Comparison of ENCODE assay signal across 17 mouse cellular contexts in genomic region chr2:157428351-157429139, GRCm38 (mm10). TPM values are rescaled to one million over a fixed set of nuclear protein-coding genes. Genes with fewer than 3 reads are reported as not detected.
A peak's percentile ranks its signal among the peaks of the same experiment; 100 is the strongest.
DNase-seq lines count a peak whose midpoint lies in the region; ATAC-seq and TF ChIP-seq lines count a peak whose summit lies in the region.
"Had no signal": no experiment of that assay in that cellular context is flagged by ENCODE, and none has a peak within 500 bp of the region (broad histone marks: within the 10 kb centered on the region; RNA-seq: fewer than 3 reads in every experiment).

No protein-coding gene starts in this region.

- ATAC-seq in forebrain, embryonic 11.5 days (replicated peaks; ENCODE audit: low FRiP score), result no peak
- peak; percentile 33 for ATAC-seq in megakaryocyte progenitor cell, adult 5-6 weeks (replicated peaks; ENCODE audit: poor library complexity)

- no peak for TF ChIP-seq CTCF in left cerebral cortex, adult 2 months (IDR thresholded peaks at IDR 0.05)
- no peak for TF ChIP-seq CTCF in CH12.LX (conservative IDR thresholded peaks at IDR 0.05 in 1 of 2, IDR thresholded peaks at IDR 0.05 in 1 of 2; ENCODE audit: low read depth in 2 of 2, low read length in 2 of 2)

- no peak overlapping the region for H3K4me3 ChIP-seq in forebrain, embryonic 10.5 days
- no peak overlapping the region for H3K4me3 ChIP-seq in forebrain, embryonic 11.5 days (ENCODE audit: low read depth, low read length)
- H3K4me3 ChIP-seq in left cerebral cortex, adult 2 months, result no peak overlapping the region
- no peak overlapping the region for H3K4me3 ChIP-seq in CH12.LX (replicated peaks in 1 of 3; ENCODE audit: low read depth in 2 of 3, low read length in 2 of 3, poor library complexity in 1 of 3)
- H3K4me3 ChIP-seq: embryonic facial prominence, embryonic 12.5 days; liver, embryonic 15.5 days had no signal

- H3K36me3 ChIP-seq in forebrain, embryonic 10.5 days (replicated peaks), result peaks cover 72% of the 10 kb centered on the region
- H3K36me3 ChIP-seq in forebrain, embryonic 11.5 days (ENCODE audit: control insufficient read depth, insufficient read depth, low read length), result no peaks in the 10 kb centered on the region; the same call in 1 of the 2 replicates
- no peaks in the 10 kb centered on the region for H3K36me3 ChIP-seq in CH12.LX (replicated peaks in 1 of 2; ENCODE audit: control insufficient read depth in 1 of 2, insufficient read depth in 1 of 2, low read length in 1 of 2)
- H3K36me3 ChIP-seq: liver, embryonic 15.5 days had no signal

- in situ Hi-C loops in CH12.LX (cut with MboI; ENCODE audit: low pct_ligation_motif_present, low pct_unique_long_range_greater_than_20kb, low sequenced_read_pairs), result no loop called here

- H3K79me2 ChIP-seq in CH12.LX (replicated peaks; ENCODE audit: control insufficient read depth, extremely low read depth, insufficient read depth, poor library complexity, severe bottlenecking), result no peaks in the 10 kb centered on the region

- H3K27ac ChIP-seq in forebrain, embryonic 10.5 days, result 0 out of 2 replicates have a peak overlapping the region, but pooled peaks have one; percentile 37
- no peak overlapping the region for H3K27ac ChIP-seq in forebrain, embryonic 11.5 days (ENCODE audit: low read depth, low read length)
- H3K27ac ChIP-seq in left cerebral cortex, adult 2 months, result peak overlapping the region; percentile 32; the same call in 1 of the 2 replicates
- no peak overlapping the region for H3K27ac ChIP-seq in CH12.LX (ENCODE audit: insufficient read depth, low read depth)
- H3K27ac ChIP-seq: liver, embryonic 15.5 days; macrophage had no signal

- dilution Hi-C loops in CH12.LX (cut with MboI; ENCODE audit: extremely low pct_ligation_motif_present, extremely low pct_unique_long_range_greater_than_20kb, low sequenced_read_pairs), result no loop called here

- peaks cover 98% of the 10 kb centered on the region for H3K4me1 ChIP-seq in forebrain, embryonic 10.5 days
- peaks cover 12% of the 10 kb centered on the region for H3K4me1 ChIP-seq in forebrain, embryonic 11.5 days (replicated peaks; ENCODE audit: control insufficient read depth, insufficient read depth, low read length)
- peaks cover 16 to 44% of the 10 kb centered on the region in 2 experiments for H3K4me1 ChIP-seq in CH12.LX (ENCODE audit: control insufficient read depth in 1 of 2, insufficient read depth in 2 of 2)

- intact Hi-C loops in left cerebral cortex, adult 2 months (cut with DNase I), result no loop called here

- no peaks in the 10 kb centered on the region for H3K9me3 ChIP-seq in forebrain, embryonic 10.5 days
- no peaks in the 10 kb centered on the region for H3K9me3 ChIP-seq in forebrain, embryonic 11.5 days (ENCODE audit: control insufficient read depth, low read length)
- no peaks in the 10 kb centered on the region for H3K9me3 ChIP-seq in CH12.LX (replicated peaks; ENCODE audit: low read length)
- H3K9me3 ChIP-seq: embryonic facial prominence, embryonic 12.5 days; liver, embryonic 15.5 days had no signal

- no peak overlapping the region for H3K9ac ChIP-seq in forebrain, embryonic 11.5 days (ENCODE audit: low read length)
- H3K9ac ChIP-seq in CH12.LX (ENCODE audit: insufficient read depth, low read depth), result no peak overlapping the region
- H3K9ac ChIP-seq: embryonic facial prominence, embryonic 12.5 days; liver, embryonic 15.5 days had no signal

- 93% methylated on average over 13 of the region's 13 CpGs for WGBS in forebrain, embryonic 10.5 days
- WGBS in forebrain, embryonic 11.5 days, result 94% methylated on average over 13 of the region's 13 CpGs

- no peak for TF ChIP-seq RAD21 in CH12.LX (IDR thresholded peaks at IDR 0.05; ENCODE audit: low read depth, low read length)

- DNase-seq in forebrain, embryonic 10.5 days (ENCODE audit: extremely low spot score, low spot score), result no peak
- no peak for DNase-seq in forebrain, embryonic 11.5 days (ENCODE audit: low spot score)
- DNase-seq in left cerebral cortex, adult 2 months (ENCODE audit: extremely low spot score in 1 of 2, low spot score in 2 of 2), result no peak
- no peak for DNase-seq in left cerebral cortex, adult 9 months (ENCODE audit: low spot score in 2 of 2)
- DNase-seq in CH12.LX (ENCODE audit: extremely low read depth), result peak; percentile 52
- DNase-seq in lung, postnatal 36 days, result no peak
- no peak for DNase-seq in kidney, postnatal 10 days
- DNase-seq: adrenal gland, postnatal 14 days; cerebellum, adult 11 months; cerebellum, postnatal 36 days; heart, postnatal 4 days; kidney, adult 2 months; right cerebral cortex, postnatal 25 days had no signal

- peak; percentile 69 for TF ChIP-seq EP300 in CH12.LX (IDR thresholded peaks at IDR 0.05; ENCODE audit: low read length)

- H3K27me3 ChIP-seq in forebrain, embryonic 10.5 days (ENCODE audit: poor library complexity, severe bottlenecking), result no peaks in the 10 kb centered on the region
- H3K27me3 ChIP-seq in forebrain, embryonic 11.5 days (ENCODE audit: control insufficient read depth, insufficient read depth, low read length), result no peaks in the 10 kb centered on the region
- peaks cover 92% of the 10 kb centered on the region for H3K27me3 ChIP-seq in CH12.LX (replicated peaks)
- H3K27me3 ChIP-seq: embryonic facial prominence, embryonic 12.5 days had no signal

- H3K4me2 ChIP-seq in forebrain, embryonic 11.5 days (ENCODE audit: low read depth, low read length, severe bottlenecking), result no peak overlapping the region
- peak overlapping the region; percentile 7; the same call in 1 of the 2 replicates for H3K4me2 ChIP-seq in CH12.LX (ENCODE audit: insufficient read depth, low read depth, poor library complexity, severe bottlenecking)
- H3K4me2 ChIP-seq: embryonic facial prominence, embryonic 12.5 days; liver, embryonic 15.5 days had no signal

- no peak for TF ChIP-seq POLR2A in CH12.LX (IDR thresholded peaks at IDR 0.05; ENCODE audit: low read depth, low read length)

TF ChIP-seq in CH12.LX, 34 proteins besides CTCF, POLR2A, EP300 and RAD21 (continues in another document):
- TF ChIP-seq SIN3A (IDR thresholded peaks at IDR 0.05; ENCODE audit: low read length) (no peak), ZMIZ1 (IDR thresholded peaks at IDR 0.05; ENCODE audit: low read depth, low read length) (no peak), NELFE (IDR thresholded peaks at IDR 0.05; ENCODE audit: low read depth, low read length) (no peak), MEF2A (IDR thresholded peaks at IDR 0.05; ENCODE audit: borderline replicate concordance, low read depth, low read length) (peak; percentile 60; the same call in 1 of the 2 replicates), MXI1 (IDR thresholded peaks at IDR 0.05; ENCODE audit: low read depth, low read length) (no peak), ZC3H11A (IDR thresholded peaks at IDR 0.05; ENCODE audit: low read depth, low read length) (no peak), POLR2AphosphoS2 (IDR thresholded peaks at IDR 0.05; ENCODE audit: low read depth, low read length) (no peak), TCF12 (IDR thresholded peaks at IDR 0.05; ENCODE audit: low read depth, low read length) (peak; percentile 37; the same call in 1 of the 2 replicates), SMC3 (IDR thresholded peaks at IDR 0.05; ENCODE audit: low read depth, low read length) (no peak), IRF4 (IDR thresholded peaks at IDR 0.05; ENCODE audit: low read depth, low read length) (peak; percentile 73), ETS1 (conservative IDR thresholded peaks at IDR 0.05; ENCODE audit: low read depth, low read length) (peak; percentile 71), USF2 (conservative IDR thresholded peaks at IDR 0.05; ENCODE audit: low read depth, low read length) (no peak), TBP (conservative IDR thresholded peaks at IDR 0.05; ENCODE audit: low read depth, low read length) (no peak), JUND (conservative IDR thresholded peaks at IDR 0.05; ENCODE audit: low read depth, low read length) (no peak), USF1 (IDR thresholded peaks at IDR 0.05; ENCODE audit: low read depth, low read length) (no peak), NRF1 (IDR thresholded peaks at IDR 0.05; ENCODE audit: low read depth, low read length) (no peak), MAFK (IDR thresholded peaks at IDR 0.05; ENCODE audit: insufficient replicate concordance, low read length) (0 out of 2 replicates have a peak, but pooled peaks have one; percentile 14), KAT2A (IDR thresholded peaks at IDR 0.05; ENCODE audit: insufficient replicate concordance, low read length) (no peak), CHD1 (IDR thresholded peaks at IDR 0.05; ENCODE audit: low read depth, low read length) (no peak), MAZ (IDR thresholded peaks at IDR 0.05; ENCODE audit: low read depth, low read length) (no peak), MYC (IDR thresholded peaks at IDR 0.05; ENCODE audit: low read depth, low read length) (no peak), UBTF (IDR thresholded peaks at IDR 0.05; ENCODE audit: low read depth, low read length) (no peak), MAX (IDR thresholded peaks at IDR 0.05; ENCODE audit: low read length) (no peak), ZNF384 (IDR thresholded peaks at IDR 0.05; ENCODE audit: low read depth, low read length) (no peak), GABPA (IDR thresholded peaks at IDR 0.05; ENCODE audit: insufficient replicate concordance, low read depth, low read length) (no peak), ZKSCAN1 (IDR thresholded peaks at IDR 0.05; ENCODE audit: borderline replicate concordance, low read depth, low read length) (no peak), E2F4 (IDR thresholded peaks at IDR 0.05; ENCODE audit: insufficient replicate concordance, low read depth, low read length) (no peak), RCOR1 (conservative IDR thresholded peaks at IDR 0.05; ENCODE audit: low read depth, low read length) (0 out of 2 replicates have a peak, but pooled peaks have one; percentile 39), CHD2 (IDR thresholded peaks at IDR 0.05; ENCODE audit: low read length) (no peak), HCFC1 (IDR thresholded peaks at IDR 0.05; ENCODE audit: low read depth, low read length) (no peak), ELF1 (IDR thresholded peaks at IDR 0.05; ENCODE audit: low read depth, low read length) (peak; percentile 14; the same call in 1 of the 2 replicates), BHLHE40 (IDR thresholded peaks at IDR 0.05; ENCODE audit: low read depth, low read length) (peak; percentile 72)

RNA-seq across cellular contexts. Expression of gene Src, which starts 10.3 kb away (rescaled TPM):
- polyA plus RNA-seq in forebrain, embryonic 10.5 days (2016; fragmentation: Nextera tagmentation; extraction: Ambion mirVana), result 19.2 and 19.6 TPM in 2 replicates
- polyA plus RNA-seq in forebrain, embryonic 11.5 days (2014; fragmentation: Nextera tagmentation; extraction: Ambion mirVana), result 20.3 and 23.2 TPM in 2 replicates
- 100 to 1,000 TPM; 133 to 134 TPM for total RNA-seq in left cerebral cortex, adult 2 months (2021)
- total RNA-seq in CH12.LX (2012; rRNA removed) (0.25 and 0.29 TPM in 2 replicates), CH12.LX (2014; rRNA removed) (0.20 and 0.31 TPM in 2 replicates)
- 0.37 and 0.38 TPM in 2 replicates for polyA plus RNA-seq in CH12.LX (2012; ENCODE audit: insufficient read length, low read depth)
- total RNA-seq in megakaryocyte progenitor cell, adult 5-6 weeks (2015), result 0.27 TPM in 1 of 2 replicates, not detected in the other
- 0.07 TPM in 1 of 2 replicates, not detected in the other for total RNA-seq in megakaryocyte progenitor cell, adult 5-6 weeks (2017)

Comparison
In these comparisons a context has a peak if more than half of its experiments do, and no peak if none do; other contexts are left out.
1. H3K27ac ChIP-seq: peak in forebrain, embryonic 10.5 days (single experiment) and left cerebral cortex, adult 2 months (single experiment); none in forebrain, embryonic 11.5 days (single experiment) and CH12.LX (single experiment).
2. RNA of gene Src, which starts 10.3 kb away (total RNA-seq): 133 to 134 TPM in left cerebral cortex, adult 2 months; 0.07 to 0.27 TPM in megakaryocyte progenitor cell, adult 5-6 weeks and 0.20 to 0.31 TPM in CH12.LX; every median in the first group is over 100 times any median in the second.